Mouse (Mus musculus) limb, embryonic 12.5 days (tissue): ENCODE data around the gene Smarca5. TPM values are rescaled to one million over a fixed set of nuclear protein-coding genes. Genes with fewer than 3 reads are reported as not detected.

Experiments
- ATAC-seq: fragments of 200-750 bp; cut with Nextera tagmentation; 2 replicates; pipeline ENCODE4 v1.8.0; 2017; ENCODE audit warnings: low read depth, moderate TSS enrichment; ENCODE audit not compliant: insufficient number of reproducible peaks, insufficient read depth, low FRiP score, low TSS enrichment
- H3K27ac ChIP-seq: fragments of 300-500 bp; sonication (generic); 2 replicates; pipeline ENCODE4 v1.5.1; 2016; ENCODE audit warnings: mild to moderate bottlenecking, moderate library complexity
- H3K27me3 ChIP-seq: fragments of 300-500 bp; sonication (generic); 2 replicates; pipeline ENCODE4 v1.6.1; 2016; ENCODE audit warnings: mild to moderate bottlenecking, moderate library complexity
- H3K36me3 ChIP-seq: fragments of 300-500 bp; sonication (generic); 2 replicates; pipeline ENCODE4 v1.6.1; 2016; ENCODE audit warnings: mild to moderate bottlenecking, moderate library complexity
- H3K4me1 ChIP-seq: fragments of 300-500 bp; sonication (generic); replicated peaks from 2 replicates; pipeline ENCODE4 v1.6.1; 2016
- H3K4me2 ChIP-seq: fragments of 300-500 bp; sonication (generic); 2 replicates; pipeline ENCODE4 v1.6.1; 2016; ENCODE audit warnings: mild to moderate bottlenecking, moderate library complexity
- H3K4me3 ChIP-seq: fragments of 300-500 bp; sonication (generic); replicated peaks from 2 replicates; pipeline ENCODE4 v1.5.1; 2016; ENCODE audit warnings: mild to moderate bottlenecking
- H3K9ac ChIP-seq: fragments of 300-500 bp; sonication (generic); replicated peaks from 2 replicates; pipeline ENCODE4 v1.6.1; 2016; ENCODE audit warnings: mild to moderate bottlenecking, moderate library complexity
- H3K9me3 ChIP-seq: fragments of 300-500 bp; sonication (generic); 2 replicates; pipeline ENCODE4 v1.6.1; 2016; ENCODE audit warnings: mild to moderate bottlenecking, moderate library complexity
- WGBS: fragments of 180-500 bp; shearing (Covaris S2); methylation state at CpG from one replicate; pipeline ENCODE4 v1.1.7; 2016; 5-methylcytosine and 5-hydroxymethylcytosine counted together
- polyA plus RNA-seq: library from polyadenylated mRNA; unstranded; fragments of >200 nt; fragmentation: Nextera tagmentation; extraction: Ambion mirVana; gene quantifications from 2 replicates; pipeline ENCODE4 v1.2.1, GENCODE M21; 2016

Smarca5 gene
- polyA plus RNA-seq, 1 experiment from 2014 or later, result 130 TPM

DNA sequence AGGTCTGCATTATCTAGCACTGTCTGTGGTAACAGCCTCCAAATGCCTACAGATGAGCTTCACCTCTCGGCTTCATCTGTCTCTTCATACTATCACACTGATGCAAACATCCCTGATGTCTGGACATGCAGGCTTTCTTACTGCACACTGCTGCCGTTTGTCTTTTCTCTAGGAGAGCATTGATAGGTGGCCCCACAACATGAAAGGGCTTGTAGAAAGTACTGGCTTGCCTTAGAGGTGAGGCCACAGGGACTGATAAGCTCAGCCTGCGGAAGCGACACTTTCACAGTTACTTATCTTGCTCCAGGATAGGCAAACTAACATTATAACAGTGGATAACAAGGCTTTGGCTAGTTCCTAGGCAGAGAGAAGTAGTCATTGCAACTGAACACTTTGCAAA is 78.2 kb downstream of the Smarca5 start:
- no peak overlapping the region for H3K9ac ChIP-seq
- no peaks in the 10 kb centered on the region for H3K36me3 ChIP-seq
- H3K4me1 ChIP-seq, result no peaks in the 10 kb centered on the region
- no peak overlapping the region for H3K4me2 ChIP-seq
- H3K27ac ChIP-seq, result no peak overlapping the region
- H3K4me3 ChIP-seq, result no peak overlapping the region
- no peaks in the 10 kb centered on the region for H3K9me3 ChIP-seq
- 72% methylated on average over 4 of the region's 4 CpGs for WGBS
- ATAC-seq, result no peak
- no peaks in the 10 kb centered on the region for H3K27me3 ChIP-seq

DNA sequence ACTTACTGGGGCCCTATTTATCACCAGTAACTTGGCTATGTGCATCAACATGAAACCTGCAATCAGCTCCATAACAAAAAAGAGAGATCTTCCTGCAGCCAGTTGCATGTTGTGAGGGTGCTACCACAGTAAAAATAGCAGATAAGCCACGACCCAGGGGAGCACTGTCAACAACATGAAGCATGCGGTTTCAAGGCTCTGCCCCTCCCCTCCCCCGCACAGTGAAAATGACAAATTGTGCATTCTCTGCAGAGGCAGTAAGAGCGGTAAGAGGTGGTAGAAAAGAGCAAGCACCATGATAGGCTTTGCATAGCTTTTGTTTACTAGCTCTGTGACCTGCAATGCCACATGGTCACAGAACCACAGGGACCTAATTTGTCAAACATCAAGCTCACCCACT is 81.7 kb downstream of the Smarca5 start:
- H3K27ac ChIP-seq, result no peak overlapping the region
- no peak overlapping the region for H3K9ac ChIP-seq
- no peaks in the 10 kb centered on the region for H3K27me3 ChIP-seq
- no peaks in the 10 kb centered on the region for H3K36me3 ChIP-seq
- no peak overlapping the region for H3K4me2 ChIP-seq
- no peaks in the 10 kb centered on the region for H3K9me3 ChIP-seq
- no peaks in the 10 kb centered on the region for H3K4me1 ChIP-seq
- H3K4me3 ChIP-seq, result no peak overlapping the region
- 47% methylated on average over 4 of the region's 4 CpGs for WGBS
- ATAC-seq, result no peak

Other genes with a start within 250 kb of the Smarca5 start
- gene Gypa, start 245.7 kb downstream of the Smarca5 start, polyA plus RNA-seq, result 4.9 and 5.0 TPM in 2 replicates
- gene Frem3, start 128.4 kb downstream of the Smarca5 start, polyA plus RNA-seq, result 0.04 TPM in 1 of 2 replicates, not detected in the other
- 20.4 and 24.4 TPM in 2 replicates for gene Gab1, start 141.0 kb upstream of the Smarca5 start, polyA plus RNA-seq